Mouse (Mus musculus) limb, embryonic 15.5 days (tissue): ENCODE data around the gene Esp24. TPM values are rescaled to one million over a fixed set of nuclear protein-coding genes. Genes with fewer than 3 reads are reported as not detected.
"Not testable (repeated sequence)": the region's sequence is repeated elsewhere in the genome, so short reads cannot be mapped to it uniquely, and the experiment has no call there.

ENCODE experiments used
- ATAC-seq: fragments of 200-750 bp; cut with Nextera tagmentation; 2 replicates; pipeline ENCODE4 v1.8.0; 2017; ENCODE audit warnings: low read depth, moderate TSS enrichment; ENCODE audit not compliant: insufficient number of reproducible peaks, low FRiP score, low TSS enrichment
- H3K27ac ChIP-seq: fragments of 300-500 bp; sonication (generic); 2 replicates; pipeline ENCODE4 v1.5.1; 2015; ENCODE audit warnings: moderate library complexity, mild to moderate bottlenecking, inconsistent platforms
- H3K27me3 ChIP-seq: fragments of 300-500 bp; sonication (generic); 2 replicates; pipeline ENCODE4 v1.6.1; 2015; ENCODE audit warnings: inconsistent platforms
- H3K36me3 ChIP-seq: fragments of 300-500 bp; sonication (generic); 2 replicates; pipeline ENCODE4 v1.6.1; 2015; ENCODE audit warnings: inconsistent platforms
- H3K4me1 ChIP-seq: fragments of 300-500 bp; sonication (generic); 2 replicates; pipeline ENCODE4 v1.6.1; 2015; ENCODE audit warnings: inconsistent platforms
- H3K4me2 ChIP-seq: fragments of 300-500 bp; sonication (generic); 2 replicates; pipeline ENCODE4 v1.6.1; 2015; ENCODE audit warnings: mild to moderate bottlenecking, inconsistent platforms
- H3K4me3 ChIP-seq: fragments of 300-500 bp; sonication (generic); 2 replicates; pipeline ENCODE4 v1.5.1; 2015; ENCODE audit warnings: mild to moderate bottlenecking, inconsistent platforms
- H3K9ac ChIP-seq: fragments of 300-500 bp; sonication (generic); 2 replicates; pipeline ENCODE4 v1.6.1; 2015; ENCODE audit warnings: inconsistent platforms
- H3K9me3 ChIP-seq: fragments of 300-500 bp; sonication (generic); 2 replicates; pipeline ENCODE4 v1.6.1; 2016; ENCODE audit warnings: inconsistent platforms
- WGBS: fragments of 180-500 bp; shearing (Covaris S2); methylation state at CpG from one replicate; pipeline ENCODE4 v1.1.7; 2015; 5-methylcytosine and 5-hydroxymethylcytosine counted together
- polyA plus RNA-seq: library from polyadenylated mRNA; unstranded; fragments of >200 nt; fragmentation: Nextera tagmentation; extraction: Ambion mirVana; gene quantifications from 2 replicates; pipeline ENCODE4 v1.2.1, GENCODE M21; 2015

Esp24 gene
- not detected in 2 replicates for polyA plus RNA-seq

DNA sequence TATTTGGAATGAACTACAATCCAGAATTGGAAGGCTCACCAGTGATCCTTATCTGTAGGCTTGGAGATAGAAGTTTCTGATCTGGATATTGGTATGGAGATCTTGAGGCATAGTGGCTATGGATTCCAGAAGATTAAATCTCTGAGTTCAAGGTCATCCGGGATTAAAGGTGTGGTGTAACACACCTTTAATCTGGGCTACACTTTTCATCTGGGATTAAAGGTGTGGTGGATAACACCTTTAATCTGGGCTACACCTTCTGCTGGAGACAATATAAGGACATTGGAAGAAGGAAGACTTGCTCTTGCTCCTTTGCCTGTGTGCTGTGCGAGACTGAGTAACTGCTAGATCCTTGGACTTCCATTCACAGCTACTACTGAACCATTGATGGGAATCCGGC lies at the start of gene Esp24:
Esp24 (plus strand) TSS at position 301 of the 400 bp plus-strand sequence.
- WGBS, result 81% methylated on average over 3 of the region's 3 CpGs

DNA sequence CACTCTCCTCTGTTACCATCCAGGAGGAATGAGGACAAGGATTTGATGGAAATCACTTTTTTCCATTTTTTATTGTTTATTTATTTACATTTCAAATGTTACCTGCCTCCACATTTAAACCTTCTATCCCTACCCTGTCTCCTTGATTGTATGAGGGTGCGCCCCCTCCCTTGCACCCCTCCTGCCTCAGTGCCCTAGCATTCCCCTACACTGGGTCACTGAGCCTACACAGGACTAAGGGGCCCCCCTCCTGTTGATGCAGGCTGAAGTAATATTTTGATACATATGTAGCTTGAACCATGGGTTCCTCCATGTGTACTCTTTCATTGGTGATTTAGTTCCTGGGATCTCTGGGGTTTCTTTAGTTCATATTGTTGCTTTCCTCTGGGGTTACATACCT lies 26.6 kb upstream of the Esp24 start:
- no peaks in the 10 kb centered on the region for H3K27me3 ChIP-seq
- H3K4me3 ChIP-seq, result no peak overlapping the region
- no peaks in the 10 kb centered on the region for H3K9me3 ChIP-seq
- H3K27ac ChIP-seq, result no peak overlapping the region
- H3K36me3 ChIP-seq, result no peaks in the 10 kb centered on the region
- H3K9ac ChIP-seq, result no peak overlapping the region
- ATAC-seq, result no peak
- no peaks in the 10 kb centered on the region for H3K4me1 ChIP-seq
- WGBS, result 91% methylated on average over 1 of the region's 1 CpGs
- H3K4me2 ChIP-seq, result no peak overlapping the region

More for the DNA sequence above, at the start of gene Esp24:
- H3K4me2 ChIP-seq, H3K4me1 ChIP-seq, H3K36me3 ChIP-seq, H3K27ac ChIP-seq, H3K9ac ChIP-seq, H3K9me3 ChIP-seq, H3K4me3 ChIP-seq, ATAC-seq, H3K27me3 ChIP-seq: not testable (repeated sequence)

GRCm38 (mm10) chr17:39010675-39011638 lies 25.5 kb upstream of the Esp24 start:
- WGBS, result 42% methylated on average over 30 of the region's 30 CpGs
- Histone ChIP-seq H3K4me2 (no peak overlapping the region), H3K27ac (no peak overlapping the region), H3K9me3 (no peaks in the 10 kb centered on the region), H3K4me3 (no peak overlapping the region), H3K9ac (no peak overlapping the region), H3K4me1 (no peaks in the 10 kb centered on the region), H3K27me3 (no peaks in the 10 kb centered on the region), H3K36me3 (no peaks in the 10 kb centered on the region)
- no peak for ATAC-seq

DNA sequence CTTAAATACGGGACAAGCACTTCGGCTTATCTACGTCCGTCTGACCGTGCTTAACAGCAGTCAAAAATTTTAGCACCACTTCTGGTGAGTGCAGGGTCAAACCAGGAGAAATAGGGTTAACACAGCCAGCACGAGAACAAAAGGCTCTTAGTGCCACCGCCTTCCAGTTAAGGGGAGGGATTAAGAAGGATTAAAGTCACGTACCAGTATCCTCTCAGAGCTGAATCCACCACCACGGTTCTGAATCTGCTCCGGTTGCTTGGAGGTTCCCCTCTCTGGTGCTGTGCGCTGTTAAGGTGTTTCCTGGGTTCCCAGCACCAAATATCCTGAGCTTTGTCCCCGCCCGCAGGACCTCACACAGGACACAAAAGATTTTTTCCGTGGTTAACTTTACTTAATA lies 19.3 kb upstream of the Esp24 start:
- H3K27me3 ChIP-seq, result no peaks in the 10 kb centered on the region
- ATAC-seq, result no peak
- no peaks in the 10 kb centered on the region for H3K9me3 ChIP-seq
- H3K4me3 ChIP-seq, result no peak overlapping the region
- no peak overlapping the region for H3K9ac ChIP-seq
- H3K36me3 ChIP-seq, result no peaks in the 10 kb centered on the region
- no peak overlapping the region for H3K4me2 ChIP-seq
- no peaks in the 10 kb centered on the region for H3K4me1 ChIP-seq
- H3K27ac ChIP-seq, result no peak overlapping the region
- 70% methylated on average over 14 of the region's 14 CpGs for WGBS

GRCm38 (mm10) chr17:39043241-39043640 lies 6.7 kb downstream of the Esp24 start, which contains the start of gene Gm21903:
Gene Gm21903 (minus strand): TSS chr17:39043341.
- no peak within 1 kb of the TSS for H3K9ac ChIP-seq
- no peak for ATAC-seq
- no peak within 1 kb of the TSS for H3K4me2 ChIP-seq
- H3K36me3 ChIP-seq, result no peaks in the 10 kb centered on the region
- H3K27me3 ChIP-seq, result no peaks in the 10 kb centered on the region
- H3K4me1 ChIP-seq, result no peaks in the 10 kb centered on the region
- H3K27ac ChIP-seq, result no peak within 1 kb of the TSS
- no peaks in the 10 kb centered on the region for H3K9me3 ChIP-seq
- no peak within 1 kb of the TSS for H3K4me3 ChIP-seq

DNA sequence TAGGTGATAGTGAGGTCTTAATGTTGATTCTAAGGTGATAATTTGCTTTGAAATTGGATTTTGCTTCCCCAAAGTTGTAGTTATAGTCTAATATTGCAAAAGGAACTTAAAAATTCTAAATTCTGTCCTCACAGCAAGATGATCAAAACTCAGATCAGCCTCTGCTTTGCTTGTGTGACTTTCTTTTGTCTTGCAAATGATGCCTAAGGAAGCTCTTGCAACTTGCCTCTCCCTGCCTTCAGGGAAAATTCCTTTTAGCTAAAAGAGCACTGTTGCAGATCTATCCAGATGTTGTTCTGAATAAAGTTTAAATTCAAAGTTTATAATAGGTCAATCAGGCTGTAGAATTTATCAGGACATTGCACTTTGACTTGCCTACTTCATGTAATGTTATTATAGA lies 27.1 kb downstream of the Esp24 start:
- Histone ChIP-seq H3K27ac (no peak overlapping the region), H3K4me2 (no peak overlapping the region), H3K9me3 (0 out of 2 replicates have a peak, but pooled peaks cover 6% of the 10 kb centered on the region), H3K4me1 (no peaks in the 10 kb centered on the region), H3K36me3 (no peaks in the 10 kb centered on the region), H3K27me3 (no peaks in the 10 kb centered on the region), H3K4me3 (no peak overlapping the region), H3K9ac (no peak overlapping the region)
- no peak for ATAC-seq

DNA sequence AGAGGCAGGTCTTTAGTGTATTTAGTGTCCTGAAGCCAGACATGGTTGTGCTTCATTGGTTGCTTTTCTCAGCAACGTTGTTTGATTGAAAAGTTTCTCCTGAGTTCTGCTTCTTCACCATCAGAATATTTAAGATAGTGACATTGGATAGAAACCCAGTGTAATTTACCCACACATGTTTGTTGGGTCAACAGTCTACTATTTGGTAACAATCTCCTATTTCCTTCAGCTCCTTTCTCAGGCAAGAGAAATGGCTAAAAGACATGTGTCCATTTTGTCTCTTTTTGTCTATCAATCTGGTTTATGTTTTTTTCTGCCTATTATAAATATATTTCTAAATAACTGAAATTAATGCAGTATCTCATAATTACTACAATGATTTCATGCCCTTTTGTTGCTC lies 40.4 kb downstream of the Esp24 start, which contains the start of gene Esp23:
Esp23 (minus strand) TSS at position 101 of the 400 bp plus-strand sequence.
- no peak for ATAC-seq
- no peak within 1 kb of the TSS for H3K27ac ChIP-seq
- no peaks in the 10 kb centered on the region for H3K4me1 ChIP-seq
- WGBS, result 36% methylated on average over 1 of the region's 1 CpGs
- H3K36me3 ChIP-seq, result no peaks in the 10 kb centered on the region
- H3K4me2 ChIP-seq, result no peak within 1 kb of the TSS
- 0 out of 2 replicates have a peak, but pooled peaks cover 9% of the 10 kb centered on the region for H3K9me3 ChIP-seq
- no peaks in the 10 kb centered on the region for H3K27me3 ChIP-seq
- no peak within 1 kb of the TSS for H3K4me3 ChIP-seq
- H3K9ac ChIP-seq, result no peak within 1 kb of the TSS

Other genes with a start within 250 kb of the Esp24 start
- gene Gm21903, start 6.6 kb downstream of the Esp24 start, polyA plus RNA-seq, result not detected in 2 replicates
- not detected in 2 replicates for gene Esp23, start 40.3 kb downstream of the Esp24 start, polyA plus RNA-seq
- gene Esp22, start 58.6 kb downstream of the Esp24 start, polyA plus RNA-seq, result not detected in 2 replicates